Mouse (Mus musculus): ENCODE measurements around the gene Gm16181. TPM values are rescaled to one million over a fixed set of nuclear protein-coding genes. Genes with fewer than 3 reads are reported as not detected.

Gm16181 gene
- total and polyA plus RNA-seq, 2 experiments from 2014 or later = not detected

DNA sequence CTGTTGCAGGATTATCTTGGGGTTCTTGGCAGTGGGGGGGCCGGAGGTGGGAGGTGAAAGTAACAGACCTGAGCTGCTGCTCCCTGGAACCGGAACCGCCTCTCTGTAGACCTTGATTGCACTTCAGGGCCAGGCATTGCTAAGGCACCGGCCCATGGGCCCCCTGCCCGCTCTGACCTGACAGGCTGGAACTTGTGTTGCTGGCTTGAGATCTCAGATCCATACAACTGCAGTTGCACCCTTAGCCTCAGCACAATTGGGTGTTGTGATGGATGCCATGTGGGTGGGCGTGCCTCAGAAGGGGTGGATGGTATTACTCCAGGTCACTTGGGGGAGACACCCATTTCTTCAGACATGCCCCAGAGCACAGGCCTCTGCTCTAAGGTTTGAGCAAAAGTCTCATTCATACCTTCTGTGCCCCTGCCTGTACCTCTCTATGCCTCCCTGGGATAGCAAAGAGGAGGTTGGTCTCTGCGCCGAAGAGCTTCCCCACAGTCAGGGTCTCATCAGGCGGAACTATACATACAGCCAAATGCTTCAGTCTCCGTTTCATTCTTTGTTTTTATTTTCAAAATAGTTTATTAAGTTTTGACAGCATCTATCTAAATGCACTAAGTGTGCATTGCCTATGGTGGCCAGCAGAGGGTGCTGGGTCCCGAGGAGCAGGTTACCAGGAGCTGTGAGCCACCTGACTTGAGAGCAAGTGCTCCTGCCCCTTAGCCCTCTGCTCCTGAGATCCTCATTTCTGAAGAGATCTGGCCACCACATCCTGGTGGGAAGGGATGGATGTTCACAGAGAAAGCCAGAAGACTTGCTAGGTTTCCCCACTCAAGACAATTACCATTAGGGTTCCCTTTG lies 33.8 kb downstream of the Gm16181 start:
- H3K9ac ChIP-seq = no peak overlapping the region
- H3K4me3 ChIP-seq (ENCODE audit: low read depth, low read length) = no peak overlapping the region
- H3K36me3 ChIP-seq (ENCODE audit: insufficient read depth) = peaks cover 48% of the 10 kb centered on the region
- no peak overlapping the region for H3K4me2 ChIP-seq (ENCODE audit: low read depth)
- no peak overlapping the region for H3K27ac ChIP-seq (ENCODE audit: low read depth, low read length)
- no peaks in the 10 kb centered on the region for H3K27me3 ChIP-seq (ENCODE audit: insufficient read depth, low read length)
- H3K4me1 ChIP-seq (ENCODE audit: insufficient read depth) = no peaks in the 10 kb centered on the region
- peak; percentile 74 for TF ChIP-seq CTCF (IDR thresholded peaks at IDR 0.05; ENCODE audit: low read depth)
- 50% methylated on average over 11 of the region's 11 CpGs for WGBS
- H3K9me3 ChIP-seq (ENCODE audit: low read length) = no peaks in the 10 kb centered on the region
- ATAC-seq = peak; percentile 40
- DNase-seq = peak; percentile 54

DNA sequence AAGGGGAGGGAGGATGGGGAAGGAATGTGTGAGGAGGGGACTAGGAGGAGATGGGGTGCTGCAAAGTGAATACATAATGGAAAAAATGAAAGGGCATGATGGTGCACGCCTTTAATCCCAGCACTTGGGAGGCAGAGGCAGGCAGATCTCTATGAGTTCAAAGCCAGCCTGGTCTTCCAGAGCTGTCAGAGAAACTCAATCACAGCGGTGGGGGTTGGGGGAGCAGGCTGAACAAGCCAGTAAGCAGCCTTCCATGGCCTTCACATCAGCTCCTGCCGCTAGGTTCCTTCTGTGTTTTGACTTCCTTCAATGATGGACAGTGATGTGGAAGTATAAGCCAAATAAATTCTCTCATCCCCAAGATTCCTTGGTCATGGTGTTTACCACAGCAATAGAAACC lies 34.7 kb downstream of the Gm16181 start:
- ATAC-seq (no peak), DNase-seq (no peak)
- TF ChIP-seq CTCF (IDR thresholded peaks at IDR 0.05; ENCODE audit: low read depth) = no peak
- 81% methylated on average over 3 of the region's 3 CpGs for WGBS
- Histone ChIP-seq H3K4me3 (ENCODE audit: low read depth, low read length) (no peak overlapping the region), H3K4me2 (ENCODE audit: low read depth) (no peak overlapping the region), H3K9ac (no peak overlapping the region), H3K27me3 (ENCODE audit: insufficient read depth, low read length) (no peaks in the 10 kb centered on the region), H3K4me1 (ENCODE audit: insufficient read depth) (no peaks in the 10 kb centered on the region), H3K9me3 (ENCODE audit: low read length) (no peaks in the 10 kb centered on the region), H3K36me3 (ENCODE audit: insufficient read depth) (peaks cover 40% of the 10 kb centered on the region), H3K27ac (ENCODE audit: low read depth, low read length) (no peak overlapping the region)

DNA sequence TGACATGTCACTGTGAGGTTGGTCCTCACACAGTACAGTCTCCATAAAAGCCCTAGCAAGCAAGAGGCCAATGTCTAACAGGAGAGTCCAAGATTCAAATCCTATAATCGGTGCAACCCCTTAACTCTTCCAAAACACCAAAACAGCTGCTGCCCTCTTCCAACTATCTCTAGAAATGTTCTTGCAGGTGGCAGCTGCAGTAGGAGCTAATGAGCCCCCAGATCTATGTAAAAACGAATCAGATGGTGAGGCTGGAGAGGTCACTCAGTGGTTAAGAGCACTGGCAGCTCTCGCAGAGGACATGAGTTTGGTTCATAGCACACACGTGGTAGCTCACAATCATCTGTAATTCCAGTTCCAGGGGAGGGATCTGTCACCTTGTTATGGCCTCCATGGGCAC lies 35.1 kb downstream of the Gm16181 start:
- ATAC-seq (no peak), DNase-seq (no peak)
- no peak overlapping the region for H3K27ac ChIP-seq (ENCODE audit: low read depth, low read length)
- no peak overlapping the region for H3K4me3 ChIP-seq (ENCODE audit: low read depth, low read length)
- H3K9ac ChIP-seq = no peak overlapping the region
- H3K36me3 ChIP-seq (ENCODE audit: insufficient read depth) = peaks cover 35% of the 10 kb centered on the region
- H3K4me2 ChIP-seq (ENCODE audit: low read depth) = no peak overlapping the region
- H3K9me3 ChIP-seq (ENCODE audit: low read length) = no peaks in the 10 kb centered on the region
- no peak for TF ChIP-seq CTCF (IDR thresholded peaks at IDR 0.05; ENCODE audit: low read depth)
- H3K27me3 ChIP-seq (ENCODE audit: insufficient read depth, low read length) = no peaks in the 10 kb centered on the region
- WGBS = 62% methylated on average over 4 of the region's 4 CpGs
- no peaks in the 10 kb centered on the region for H3K4me1 ChIP-seq (ENCODE audit: insufficient read depth)

DNA sequence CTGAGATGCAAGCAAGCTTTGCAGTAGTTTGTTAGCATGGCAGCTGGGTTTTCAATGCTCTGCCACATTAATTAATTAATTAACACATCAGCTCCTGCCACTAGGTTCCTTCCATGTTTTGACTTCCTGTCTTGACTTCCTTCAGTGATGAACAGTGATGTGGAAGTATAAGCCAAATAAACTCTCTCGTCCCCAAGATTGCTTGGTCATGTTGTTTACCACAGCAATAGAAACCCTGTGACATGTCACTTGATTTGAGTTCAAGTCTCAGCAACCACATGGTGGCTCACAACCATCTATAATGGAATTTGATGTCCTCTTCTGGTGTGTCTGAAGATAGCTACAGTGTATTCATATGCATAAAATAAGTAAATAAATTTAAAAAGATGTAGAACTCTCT lies 36.7 kb downstream of the Gm16181 start:
- Histone ChIP-seq H3K9ac (no peak overlapping the region), H3K27me3 (ENCODE audit: insufficient read depth, low read length) (no peaks in the 10 kb centered on the region), H3K4me1 (ENCODE audit: insufficient read depth) (no peaks in the 10 kb centered on the region), H3K27ac (ENCODE audit: low read depth, low read length) (no peak overlapping the region), H3K4me2 (ENCODE audit: low read depth) (no peak overlapping the region), H3K9me3 (ENCODE audit: low read length) (no peaks in the 10 kb centered on the region), H3K4me3 (ENCODE audit: low read depth, low read length) (no peak overlapping the region), H3K36me3 (ENCODE audit: insufficient read depth) (peaks cover 21% of the 10 kb centered on the region)
- WGBS = 62% methylated on average over 1 of the region's 1 CpGs
- TF ChIP-seq CTCF (IDR thresholded peaks at IDR 0.05; ENCODE audit: low read depth) = no peak
- no peak for ATAC-seq
- DNase-seq = no peak

DNA sequence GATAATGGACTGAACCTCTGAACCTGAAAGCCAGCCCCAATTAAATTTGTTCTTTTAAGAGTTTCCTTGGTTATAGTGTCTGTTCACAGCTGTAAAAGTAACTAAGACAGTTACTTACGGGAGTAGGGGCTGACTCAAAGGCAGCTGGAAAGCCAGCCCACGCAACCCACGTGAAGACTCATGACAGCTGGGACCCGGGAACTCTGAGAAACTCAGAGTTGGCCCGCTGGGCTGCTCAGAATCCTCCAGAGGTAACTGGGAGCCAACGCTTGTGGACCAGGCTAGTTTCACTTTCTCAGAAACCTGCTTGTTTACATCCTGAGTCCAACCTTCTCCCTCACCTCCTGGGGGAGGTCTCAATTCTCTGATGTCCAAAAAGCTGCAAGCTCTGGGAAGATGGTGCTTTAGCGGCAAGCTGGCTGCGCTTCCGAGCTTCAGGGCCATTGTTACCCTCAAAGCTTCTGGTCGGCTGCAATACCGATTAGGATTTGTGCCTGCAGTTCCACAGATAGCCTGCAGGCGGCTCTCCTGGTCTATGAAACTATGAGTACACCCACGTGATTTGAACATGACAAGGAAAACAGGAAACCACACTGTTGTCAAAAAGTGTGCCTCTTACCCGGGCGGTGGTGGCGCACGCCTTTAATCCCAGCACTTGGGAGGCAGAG lies 37.3 kb downstream of the Gm16181 start:
- TF ChIP-seq CTCF (IDR thresholded peaks at IDR 0.05; ENCODE audit: low read depth) = peak; percentile 88
- H3K4me1 ChIP-seq (ENCODE audit: insufficient read depth) = no peaks in the 10 kb centered on the region
- H3K9ac ChIP-seq = no peak overlapping the region
- H3K27me3 ChIP-seq (ENCODE audit: insufficient read depth, low read length) = no peaks in the 10 kb centered on the region
- peaks cover 16% of the 10 kb centered on the region for H3K36me3 ChIP-seq (ENCODE audit: insufficient read depth)
- no peaks in the 10 kb centered on the region for H3K9me3 ChIP-seq (ENCODE audit: low read length)
- H3K4me2 ChIP-seq (ENCODE audit: low read depth) = peak overlapping the region; percentile 29
- WGBS = 13% methylated on average over 17 of the region's 17 CpGs
- no peak overlapping the region for H3K4me3 ChIP-seq (ENCODE audit: low read depth, low read length)
- peak; percentile 89 for DNase-seq
- no peak overlapping the region for H3K27ac ChIP-seq (ENCODE audit: low read depth, low read length)
- peak; percentile 28 for ATAC-seq

DNA sequence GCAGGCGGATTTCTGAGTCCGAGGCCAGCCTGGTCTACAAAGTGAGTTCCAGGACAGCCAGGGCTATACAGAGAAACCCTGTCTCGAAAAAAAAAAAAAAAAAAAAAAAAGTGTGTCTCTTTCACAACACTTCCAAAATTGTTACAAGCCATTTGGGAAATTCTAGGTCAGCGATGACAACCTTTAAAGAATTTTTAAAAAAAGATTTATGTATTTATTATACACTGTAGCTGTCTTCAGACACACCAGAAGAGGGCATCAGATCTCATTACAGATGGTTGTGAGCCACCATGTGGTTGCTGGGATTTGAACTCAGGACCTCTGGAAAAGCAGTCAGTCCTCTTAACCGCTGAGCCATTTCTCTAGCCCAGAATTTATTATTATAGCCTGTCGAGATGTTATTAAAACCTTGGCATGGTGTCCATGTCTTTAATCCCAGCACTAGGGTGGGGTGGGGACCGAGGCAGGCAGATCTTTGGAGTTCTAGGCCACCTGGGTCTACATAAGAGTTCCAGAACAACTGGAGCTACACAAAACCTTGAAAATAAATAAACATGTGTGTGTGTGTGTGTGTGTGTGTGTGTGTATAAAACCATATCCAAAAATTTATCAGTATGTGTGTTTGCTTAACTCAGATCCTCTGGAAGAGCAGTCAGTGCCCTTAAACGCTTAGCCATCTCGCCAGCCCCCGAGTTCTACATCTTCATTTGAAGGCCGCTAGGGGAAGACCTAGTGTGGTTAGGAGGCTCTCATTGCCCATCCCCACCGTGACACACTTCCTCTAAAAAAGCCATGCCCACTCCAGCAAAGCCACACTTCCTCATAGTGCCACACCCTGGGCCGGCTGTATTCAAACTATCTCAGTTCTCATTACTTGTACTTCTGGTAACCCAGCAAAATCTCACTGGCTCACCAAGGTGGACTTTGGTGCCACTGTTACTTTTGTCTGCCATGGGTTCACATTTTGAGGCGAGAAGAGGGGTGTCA lies 38.2 kb downstream of the Gm16181 start:
- Histone ChIP-seq H3K4me2 (ENCODE audit: low read depth) (no peak overlapping the region), H3K4me1 (ENCODE audit: insufficient read depth) (no peaks in the 10 kb centered on the region), H3K27ac (ENCODE audit: low read depth, low read length) (no peak overlapping the region), H3K4me3 (ENCODE audit: low read depth, low read length) (no peak overlapping the region), H3K9me3 (ENCODE audit: low read length) (no peaks in the 10 kb centered on the region), H3K9ac (no peak overlapping the region), H3K27me3 (ENCODE audit: insufficient read depth, low read length) (no peaks in the 10 kb centered on the region), H3K36me3 (ENCODE audit: insufficient read depth) (peaks cover 7% of the 10 kb centered on the region)
- DNase-seq (no peak), ATAC-seq (no peak)
- TF ChIP-seq CTCF (IDR thresholded peaks at IDR 0.05; ENCODE audit: low read depth) = no peak
- WGBS = 67% methylated on average over 13 of the region's 14 CpGs

All from forebrain, postnatal 0 days (tissue).